Mouse (Mus musculus): ENCODE measurements around the gene Cox6a1.
"Not testable (repeated sequence)": the region's sequence is repeated elsewhere in the genome, so short reads cannot be mapped to it uniquely, and the experiment has no call there.

Cox6a1 gene

GRCm38 (mm10) chr5:115348546-115349224, at the start of gene Cox6a1:
Cox6a1 (minus strand) TSS chr5:115348981.
- peak; percentile 99 for DNase-seq (ENCODE audit: low spot score)

DNA sequence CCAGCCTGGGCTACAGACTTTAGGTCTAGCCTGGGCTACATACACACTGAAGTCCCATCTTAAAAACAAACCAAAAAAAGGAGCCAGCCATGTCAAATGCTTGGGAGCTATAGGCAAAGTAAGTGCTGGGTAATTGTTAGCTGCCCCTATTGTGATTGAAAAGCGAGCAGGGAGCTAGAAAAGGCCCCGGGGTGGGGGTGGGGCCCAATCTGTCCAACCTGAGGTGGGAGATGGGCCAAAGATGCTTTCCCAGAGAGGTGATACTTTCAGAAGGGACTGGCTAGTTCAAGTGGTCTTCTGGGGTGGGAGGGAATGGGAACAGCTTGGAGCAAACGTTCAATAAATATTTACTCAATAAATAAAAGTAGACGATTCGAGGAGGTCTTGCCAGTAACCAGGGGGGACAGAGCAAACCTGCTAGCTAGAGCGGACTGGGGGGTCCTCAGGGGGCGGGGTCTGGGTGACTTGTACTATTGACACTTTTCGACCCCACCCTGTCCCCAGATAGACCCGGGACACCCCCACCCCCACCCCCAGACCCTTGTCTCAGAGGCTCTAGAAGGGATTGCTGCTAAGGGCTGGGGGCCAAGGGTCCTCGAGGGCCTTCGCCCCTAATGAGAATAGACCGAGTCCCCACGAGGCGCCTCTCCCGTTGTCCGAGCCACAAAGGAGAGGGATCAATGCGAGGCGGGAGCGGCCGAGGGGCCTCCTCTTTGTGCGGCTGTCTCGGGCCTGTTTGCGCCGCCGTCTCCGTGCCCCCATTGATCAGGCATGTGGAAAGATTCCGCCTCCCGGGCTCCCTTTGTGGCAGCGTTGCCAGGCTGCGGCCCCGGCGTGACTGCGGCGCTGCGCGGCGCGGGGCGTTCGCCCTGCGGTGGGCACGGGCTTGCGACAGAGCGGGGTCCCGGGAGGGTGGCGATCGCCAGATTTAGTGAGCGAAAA, 49.3 kb upstream of the Cox6a1 start:
- peak; percentile 34 for DNase-seq (ENCODE audit: low spot score)

DNA sequence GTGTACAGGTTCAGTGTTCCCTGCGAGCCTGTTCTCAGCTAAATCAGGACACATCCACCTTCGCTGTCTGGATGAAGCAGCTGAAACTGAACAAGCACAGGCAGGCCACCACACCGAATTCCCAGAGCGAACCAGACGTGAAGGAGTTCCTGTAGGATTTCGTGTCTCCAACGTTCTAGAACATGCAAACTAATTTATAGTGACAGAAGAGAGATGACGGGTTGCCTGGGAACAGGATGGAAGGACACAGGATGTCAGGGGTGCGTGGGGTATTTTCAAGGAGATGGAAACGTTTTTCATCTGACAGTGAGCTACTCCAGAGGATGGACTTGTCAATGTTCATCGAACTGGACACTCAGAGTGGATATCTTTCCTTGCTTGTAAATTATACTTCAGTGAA, 47.9 kb upstream of the Cox6a1 start:
- no peak for DNase-seq (ENCODE audit: low spot score)

DNA sequence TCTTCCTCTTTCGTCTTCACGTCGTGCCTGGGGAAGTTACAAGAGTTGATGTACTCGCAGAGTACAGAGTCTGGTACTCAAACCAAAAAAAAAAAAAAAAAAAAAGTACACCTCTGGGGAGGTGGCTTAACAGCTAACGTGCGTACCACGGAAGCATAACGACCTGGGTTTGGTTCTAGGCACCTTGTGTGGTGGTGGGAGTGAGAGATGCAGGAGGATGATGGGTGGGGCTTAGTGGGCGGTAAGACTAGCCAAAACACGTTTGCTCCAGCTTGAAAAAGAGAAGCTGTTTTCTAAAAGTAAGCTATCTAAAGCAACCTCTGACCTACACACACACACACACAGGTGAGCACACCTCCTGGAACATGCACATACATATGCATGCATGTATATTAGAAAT, 46.1 kb upstream of the Cox6a1 start:
- no peak for DNase-seq (ENCODE audit: low spot score)

DNA sequence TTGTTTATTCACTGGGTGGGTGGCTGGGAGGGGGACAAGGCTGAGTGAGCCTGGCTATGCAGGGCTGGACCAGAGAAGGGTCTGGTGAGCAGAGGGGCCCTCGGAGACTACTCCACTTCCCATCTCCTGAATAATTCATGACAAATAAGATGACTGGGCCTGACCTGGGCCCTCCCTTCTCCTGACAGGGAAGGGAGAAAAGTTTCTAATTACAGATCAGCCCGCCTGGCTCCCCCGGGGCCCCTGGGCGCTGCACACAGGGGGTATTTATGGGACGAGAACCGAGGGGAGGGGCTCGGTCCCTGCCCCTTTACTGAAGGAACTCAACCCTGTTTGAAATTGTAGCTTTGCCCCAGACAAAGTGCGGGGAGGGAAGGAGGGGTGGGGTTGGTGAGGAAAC, 45.4 kb upstream of the Cox6a1 start:
- DNase-seq (ENCODE audit: low spot score): no peak

GRCm38 (mm10) chr5:115392969-115393368, 44.2 kb upstream of the Cox6a1 start:
- no peak for DNase-seq (ENCODE audit: low spot score)

DNA sequence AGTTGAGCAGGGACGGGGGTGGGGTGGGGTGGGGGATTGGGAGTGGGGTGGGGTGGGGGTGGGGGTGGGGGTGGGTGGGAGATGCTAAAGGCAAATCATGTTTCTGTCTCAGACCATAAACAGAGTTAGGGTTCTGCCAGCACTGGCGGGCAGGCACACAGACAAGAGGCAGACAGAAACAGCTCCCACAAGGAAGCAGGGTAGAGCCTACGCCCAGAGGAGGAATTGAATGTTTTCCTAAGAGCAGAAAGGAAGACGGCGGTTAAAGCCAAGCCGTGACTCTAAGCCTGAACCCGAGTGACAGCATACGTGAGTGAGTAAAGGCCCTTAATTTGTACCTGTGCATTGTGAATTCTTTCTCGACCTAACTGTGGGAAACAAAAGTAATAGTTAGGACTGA, 43.2 kb upstream of the Cox6a1 start:
- DNase-seq (ENCODE audit: low spot score): no peak

- not testable (repeated sequence) for DNase-seq (ENCODE audit: low spot score)
Observed at GRCm38 (mm10) chr5:115378882-115379281, 30.1 kb upstream of the Cox6a1 start.

- no peak for DNase-seq (ENCODE audit: low spot score)
Observed at GRCm38 (mm10) chr5:115375436-115375835, 26.7 kb upstream of the Cox6a1 start.

DNA sequence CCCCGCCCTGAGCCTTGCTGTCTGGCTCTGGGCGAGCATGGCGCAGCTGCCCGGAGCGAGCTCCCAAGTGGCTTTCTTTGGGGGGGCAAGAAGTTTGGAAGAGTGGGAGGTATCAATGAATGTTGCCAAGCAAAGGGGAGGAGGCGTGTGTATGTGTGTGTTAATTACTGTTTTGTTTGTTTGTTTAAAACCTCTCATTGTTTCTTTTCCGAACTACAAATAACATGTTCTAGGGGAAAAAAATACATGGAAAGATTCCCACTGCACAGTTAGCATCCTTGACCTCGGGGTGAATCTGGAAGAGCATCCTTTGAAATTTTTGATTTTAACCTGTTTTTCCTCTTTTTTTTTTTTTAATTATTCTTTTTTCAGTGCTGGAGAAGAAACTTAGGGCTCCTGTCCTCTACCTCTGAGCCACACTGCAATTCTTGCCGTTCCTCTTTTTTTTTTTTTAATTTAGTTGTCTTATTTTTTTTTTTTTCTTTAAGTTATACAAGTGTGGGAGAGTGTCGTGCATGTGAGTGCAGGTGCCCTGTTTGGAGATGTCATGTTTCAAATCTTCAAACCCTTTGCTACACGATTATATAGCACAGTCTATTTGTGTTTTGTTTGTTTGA, 25.5 kb upstream of the Cox6a1 start:
- DNase-seq (ENCODE audit: low spot score): no peak

- DNase-seq (ENCODE audit: low spot score): no peak
Observed at GRCm38 (mm10) chr5:115373441-115374203, 24.8 kb upstream of the Cox6a1 start.

GRCm38 (mm10) chr5:115371736-115372135, 23.0 kb upstream of the Cox6a1 start:
- no peak for DNase-seq (ENCODE audit: low spot score)

DNA sequence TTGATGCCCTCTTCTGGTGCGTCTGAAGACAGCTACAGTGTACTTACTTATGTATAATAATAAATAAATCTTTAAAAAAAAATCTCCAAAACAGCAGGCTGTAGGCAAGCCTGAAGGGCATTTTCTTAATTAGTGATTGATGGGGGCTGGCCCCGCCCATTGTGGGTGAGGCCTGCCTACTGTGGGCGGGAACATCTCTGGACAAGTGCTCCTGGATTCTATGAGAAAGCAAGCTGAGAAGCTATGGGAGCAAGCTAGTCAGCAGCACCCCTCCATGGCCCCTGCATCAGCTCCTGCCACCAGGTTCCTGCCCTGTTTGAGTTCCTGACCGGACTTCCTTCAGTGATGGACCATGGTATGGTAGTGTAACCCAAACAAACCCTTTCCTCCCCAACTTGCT, 16.0 kb upstream of the Cox6a1 start:
- DNase-seq (ENCODE audit: low spot score): no peak

DNA sequence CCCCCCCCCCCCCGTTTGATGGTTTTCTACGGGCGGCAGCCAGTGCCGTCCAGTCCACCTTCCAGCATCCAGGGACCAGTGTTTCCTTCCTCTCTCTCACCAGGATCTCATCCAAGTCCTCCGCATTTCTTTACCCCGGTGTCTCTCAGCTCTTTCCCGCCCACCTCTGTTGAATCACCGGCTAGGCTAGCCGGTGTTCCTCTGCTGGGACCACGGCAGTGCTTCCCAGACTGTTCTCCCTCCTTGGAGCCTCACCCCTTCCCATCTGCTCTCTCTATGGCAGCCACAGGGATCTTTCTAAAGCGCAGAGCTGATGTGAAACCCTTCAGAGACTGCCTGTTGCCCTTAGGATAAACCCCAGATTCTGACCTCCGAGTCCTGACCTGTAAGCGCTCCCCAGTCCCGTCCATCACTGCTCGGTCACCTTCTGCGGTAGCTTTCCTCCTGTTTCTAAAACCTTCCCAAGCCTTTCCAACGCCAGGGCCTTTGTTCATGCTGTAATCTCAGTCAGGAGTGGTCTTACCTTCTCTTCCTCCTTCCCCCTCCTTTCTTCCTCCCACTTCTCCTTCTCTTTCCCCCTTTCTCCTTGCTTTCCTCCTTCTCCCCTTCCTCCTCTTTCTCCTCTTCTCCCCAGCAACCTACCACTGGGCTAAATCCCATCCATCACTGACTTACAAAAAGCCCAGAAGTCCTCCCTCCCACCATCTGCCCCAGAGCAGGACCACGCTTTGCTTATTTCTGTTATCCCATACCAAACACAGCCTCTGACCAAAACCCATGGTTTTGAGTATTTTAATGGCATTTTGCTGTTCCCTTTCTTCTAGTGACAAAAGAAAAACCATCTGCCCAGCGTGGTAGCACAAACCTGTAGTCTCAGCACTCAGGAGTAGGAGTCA, 14.3 kb upstream of the Cox6a1 start:
- DNase-seq (ENCODE audit: low spot score): peak; percentile 40

GRCm38 (mm10) chr5:115362216-115362615, 13.4 kb upstream of the Cox6a1 start:
- DNase-seq (ENCODE audit: low spot score): no peak

DNA sequence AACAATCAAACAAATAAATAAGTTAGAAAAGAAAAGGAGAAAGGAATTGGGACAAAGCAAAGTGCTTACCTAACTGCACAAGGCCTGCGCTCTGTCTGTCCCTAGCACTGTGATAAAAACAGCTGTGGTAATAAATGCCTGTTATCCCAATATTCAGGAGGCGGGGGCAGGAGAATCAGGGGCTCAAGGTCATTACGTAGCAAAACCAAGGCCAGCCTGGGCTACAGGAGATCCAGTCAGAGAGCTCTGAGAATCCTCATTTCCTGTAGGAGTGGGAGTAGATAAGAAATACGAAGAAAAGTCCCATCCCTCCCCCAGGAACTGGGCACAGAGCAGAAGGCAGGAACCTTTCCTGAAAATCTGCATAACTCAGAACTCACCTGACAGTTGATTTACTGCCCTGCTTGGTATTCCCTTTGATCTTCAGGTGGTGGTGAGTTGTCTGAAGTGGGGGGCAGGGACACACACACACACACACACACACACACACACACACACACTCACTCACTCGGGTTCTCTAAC, 11.1 kb upstream of the Cox6a1 start:
- no peak for DNase-seq (ENCODE audit: low spot score)

DNA sequence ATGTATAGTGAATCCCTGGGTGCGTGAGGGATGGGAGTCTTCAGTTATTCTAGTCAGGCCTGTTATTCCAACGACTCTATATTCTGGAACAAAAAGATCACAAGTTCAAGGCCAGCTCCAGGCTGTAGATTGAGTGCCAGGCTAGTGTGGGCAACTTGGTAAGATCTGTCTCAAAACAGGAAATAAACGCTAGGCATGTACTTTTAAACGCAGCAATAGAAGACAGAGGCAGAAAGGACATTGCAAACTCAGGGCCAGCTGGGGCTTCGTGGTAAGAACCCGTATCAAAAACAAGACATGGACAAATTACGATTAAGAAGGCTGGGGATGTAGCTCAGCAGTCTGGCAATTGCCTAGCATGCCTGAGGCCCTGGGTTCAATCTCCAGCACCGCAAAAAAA, 10.7 kb upstream of the Cox6a1 start:
- DNase-seq (ENCODE audit: low spot score): no peak

GRCm38 (mm10) chr5:115358872-115359271, 10.1 kb upstream of the Cox6a1 start:
- DNase-seq (ENCODE audit: low spot score): peak; percentile 81

GRCm38 (mm10) chr5:115355070-115355469, 6.3 kb upstream of the Cox6a1 start:
- DNase-seq (ENCODE audit: low spot score): no peak

- no peak for DNase-seq (ENCODE audit: low spot score)
Observed at GRCm38 (mm10) chr5:115351348-115351747, 2.6 kb upstream of the Cox6a1 start.

DNA sequence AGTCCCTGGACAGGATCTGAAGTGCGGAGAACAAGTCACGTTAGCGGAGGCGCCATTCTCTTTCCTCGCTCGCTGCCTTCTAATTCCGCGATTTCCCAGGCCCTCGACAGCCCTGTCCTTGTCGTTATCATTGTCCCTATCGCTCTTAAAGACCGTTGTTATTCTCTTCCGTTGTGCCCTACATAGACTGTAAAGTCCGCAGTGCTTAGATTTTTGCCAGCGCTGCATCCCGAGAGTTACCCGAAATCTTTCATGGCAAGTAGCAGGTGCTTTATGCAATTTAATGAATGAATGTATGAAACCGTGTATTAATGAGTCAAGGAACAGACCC, 409 bp upstream of the Cox6a1 start:
- no peak for DNase-seq (ENCODE audit: low spot score)

Measured in layer of hippocampus, adult 11-12 months (tissue).